Mouse (Mus musculus) hindbrain, embryonic 12.5 days (tissue): ENCODE results near the gene Cntn4. TPM values are rescaled to one million over a fixed set of nuclear protein-coding genes. Genes with fewer than 3 reads are reported as not detected.
A peak's percentile ranks its signal among the peaks of the same experiment; 100 is the strongest.

Experiments used
- ATAC-seq: fragments of 200-750 bp; cut with Nextera tagmentation; 2 replicates; pipeline ENCODE4 v1.8.0; 2017; ENCODE audit warnings: moderate TSS enrichment; ENCODE audit not compliant: low FRiP score
- H3K27ac ChIP-seq: fragments of 300-500 bp; sonication (generic); 2 replicates; pipeline ENCODE4 v1.5.1; 2016; ENCODE audit warnings: mild to moderate bottlenecking
- H3K27me3 ChIP-seq: fragments of 300-500 bp; sonication (generic); 2 replicates; pipeline ENCODE4 v1.6.1; 2016; ENCODE audit warnings: mild to moderate bottlenecking
- H3K36me3 ChIP-seq: fragments of 300-500 bp; sonication (generic); 2 replicates; pipeline ENCODE4 v1.6.1; 2016; ENCODE audit warnings: mild to moderate bottlenecking
- H3K4me1 ChIP-seq: fragments of 300-500 bp; sonication (generic); 2 replicates; pipeline ENCODE4 v1.6.1; 2016
- H3K4me2 ChIP-seq: fragments of 300-500 bp; sonication (generic); replicated peaks from 2 replicates; pipeline ENCODE4 v1.6.1; 2016; ENCODE audit warnings: mild to moderate bottlenecking
- H3K4me3 ChIP-seq: fragments of 300-500 bp; sonication (generic); 2 replicates; pipeline ENCODE4 v1.5.1; 2016; ENCODE audit warnings: mild to moderate bottlenecking
- H3K9ac ChIP-seq: fragments of 300-500 bp; sonication (generic); 2 replicates; pipeline ENCODE4 v1.6.1; 2016; ENCODE audit warnings: mild to moderate bottlenecking, moderate library complexity
- H3K9me3 ChIP-seq: fragments of 300-500 bp; sonication (generic); replicated peaks from 2 replicates; pipeline ENCODE4 v1.6.1; 2016; ENCODE audit warnings: mild to moderate bottlenecking
- WGBS: fragments of 180-500 bp; shearing (Covaris S2); methylation state at CpG from one replicate; pipeline ENCODE4 v1.1.7; 2016; 5-methylcytosine and 5-hydroxymethylcytosine counted together
- polyA plus RNA-seq: library from polyadenylated mRNA; unstranded; fragments of >200 nt; fragmentation: Nextera tagmentation; extraction: Ambion mirVana; gene quantifications from 2 replicates; pipeline ENCODE4 v1.2.1, GENCODE M21; 2016

The Cntn4 gene
- polyA plus RNA-seq, 1 experiment from 2014 or later, result 3.4 TPM

DNA sequence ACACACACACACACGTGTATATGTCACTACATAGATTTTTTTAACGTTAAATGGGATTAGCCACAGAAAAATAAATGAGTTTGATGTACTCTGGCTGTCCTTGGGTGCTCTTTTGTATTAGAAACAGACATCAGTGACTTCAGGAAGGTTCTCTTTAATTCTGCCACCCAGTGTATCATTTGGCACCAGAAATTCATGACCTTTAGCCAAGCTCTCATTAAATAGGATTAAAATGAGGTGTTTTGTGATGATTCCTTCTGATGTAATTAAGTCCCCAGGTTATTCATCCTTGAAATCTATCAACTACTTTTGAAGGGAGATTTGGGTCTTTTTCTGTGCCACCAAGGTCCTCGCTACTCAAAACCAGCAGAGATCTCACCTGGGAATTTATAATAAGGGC, 763.8 kb downstream of the Cntn4 start:
- Histone ChIP-seq H3K36me3 (no peaks in the 10 kb centered on the region), H3K4me1 (no peaks in the 10 kb centered on the region), H3K9ac (no peak overlapping the region), H3K4me3 (no peak overlapping the region), H3K27ac (no peak overlapping the region), H3K4me2 (no peak overlapping the region), H3K9me3 (no peaks in the 10 kb centered on the region), H3K27me3 (no peaks in the 10 kb centered on the region)
- ATAC-seq, result no peak
- WGBS, result 80% methylated on average over 3 of the region's 3 CpGs

DNA sequence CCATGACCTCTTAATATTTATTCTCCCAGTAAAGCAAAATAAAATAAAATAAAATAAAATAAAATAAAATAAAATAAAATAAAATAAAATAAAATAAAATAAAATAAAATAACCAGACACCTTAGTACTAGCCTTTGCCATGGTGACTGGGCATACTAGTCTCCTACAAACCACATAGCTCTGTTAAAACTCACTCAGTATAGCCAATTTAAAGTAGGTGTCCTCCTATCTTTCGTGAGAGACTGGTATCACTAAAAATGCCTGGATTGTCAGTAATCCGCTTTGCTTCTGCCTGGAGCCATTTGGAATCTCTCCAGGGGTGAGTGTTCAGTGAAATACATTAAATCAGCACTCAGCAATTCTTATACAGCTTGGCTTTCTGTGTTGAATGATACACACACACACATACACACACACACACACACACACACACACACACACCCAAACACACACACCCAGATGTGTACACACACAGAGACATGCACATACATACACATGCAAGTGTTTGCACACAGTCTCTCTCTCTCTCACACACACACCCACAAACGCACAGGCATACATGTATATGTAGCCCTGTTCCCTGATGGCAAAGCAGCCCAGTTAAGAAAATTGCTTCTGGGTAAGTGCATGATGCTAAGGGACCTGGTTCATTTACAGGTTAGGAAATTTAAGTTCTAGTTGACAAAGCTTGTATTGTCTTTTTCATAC, 776.8 kb downstream of the Cntn4 start:
- Histone ChIP-seq H3K9ac (no peak overlapping the region), H3K4me1 (no peaks in the 10 kb centered on the region), H3K27me3 (no peaks in the 10 kb centered on the region), H3K4me3 (no peak overlapping the region), H3K27ac (no peak overlapping the region), H3K36me3 (no peaks in the 10 kb centered on the region), H3K4me2 (no peak overlapping the region), H3K9me3 (no peaks in the 10 kb centered on the region)
- WGBS, result 83% methylated on average over 3 of the region's 3 CpGs
- ATAC-seq, result no peak

DNA sequence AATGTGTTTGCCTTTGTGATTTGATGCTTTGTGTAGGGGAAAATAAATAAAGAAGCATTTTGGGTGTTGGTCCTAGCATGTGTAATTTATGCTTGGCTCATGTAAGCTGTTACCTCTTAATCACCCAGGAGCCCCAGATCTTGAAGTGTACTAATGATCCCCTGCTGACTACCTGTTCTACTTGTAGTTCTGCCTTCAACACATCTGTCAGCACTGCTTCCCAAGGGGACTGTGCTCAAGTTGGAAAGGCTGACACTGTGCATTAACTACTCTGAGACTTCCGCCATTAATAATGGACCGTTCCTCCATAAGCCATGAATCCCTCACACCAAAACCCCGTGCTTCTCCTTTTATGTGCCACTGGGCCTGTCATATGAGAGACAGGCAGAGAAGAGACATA, 778.2 kb downstream of the Cntn4 start:
- no peaks in the 10 kb centered on the region for H3K4me1 ChIP-seq
- ATAC-seq, result peak; percentile 58; the same call in 1 of the 2 replicates
- no peaks in the 10 kb centered on the region for H3K36me3 ChIP-seq
- no peak overlapping the region for H3K27ac ChIP-seq
- H3K4me2 ChIP-seq, result no peak overlapping the region
- H3K9me3 ChIP-seq, result no peaks in the 10 kb centered on the region
- no peak overlapping the region for H3K4me3 ChIP-seq
- H3K9ac ChIP-seq, result no peak overlapping the region
- WGBS, result 65% methylated on average over 3 of the region's 3 CpGs
- no peaks in the 10 kb centered on the region for H3K27me3 ChIP-seq

DNA sequence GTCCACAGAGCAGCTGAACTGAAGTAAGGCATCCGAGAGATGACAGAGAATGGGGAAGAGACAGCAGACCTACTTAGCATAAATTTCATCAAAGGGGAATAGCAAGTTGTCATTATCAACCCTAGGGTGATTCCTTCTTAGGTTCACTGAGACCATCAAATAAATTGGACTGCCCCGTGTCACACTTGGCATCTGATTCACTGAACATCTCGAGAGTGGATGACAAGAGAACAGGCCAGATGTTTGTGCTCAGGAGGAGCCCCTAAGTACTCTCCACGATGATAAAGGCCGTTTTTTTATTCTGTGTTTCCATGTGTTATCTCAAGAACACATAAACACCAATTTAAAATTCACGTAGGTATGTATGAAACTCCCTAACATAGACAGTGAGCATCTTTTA, 780.7 kb downstream of the Cntn4 start:
- Histone ChIP-seq H3K27ac (no peak overlapping the region), H3K36me3 (no peaks in the 10 kb centered on the region), H3K4me1 (no peaks in the 10 kb centered on the region), H3K4me3 (no peak overlapping the region), H3K9me3 (no peaks in the 10 kb centered on the region), H3K9ac (no peak overlapping the region), H3K27me3 (no peaks in the 10 kb centered on the region), H3K4me2 (no peak overlapping the region)
- WGBS, result 86% methylated on average over 6 of the region's 6 CpGs
- no peak for ATAC-seq

DNA sequence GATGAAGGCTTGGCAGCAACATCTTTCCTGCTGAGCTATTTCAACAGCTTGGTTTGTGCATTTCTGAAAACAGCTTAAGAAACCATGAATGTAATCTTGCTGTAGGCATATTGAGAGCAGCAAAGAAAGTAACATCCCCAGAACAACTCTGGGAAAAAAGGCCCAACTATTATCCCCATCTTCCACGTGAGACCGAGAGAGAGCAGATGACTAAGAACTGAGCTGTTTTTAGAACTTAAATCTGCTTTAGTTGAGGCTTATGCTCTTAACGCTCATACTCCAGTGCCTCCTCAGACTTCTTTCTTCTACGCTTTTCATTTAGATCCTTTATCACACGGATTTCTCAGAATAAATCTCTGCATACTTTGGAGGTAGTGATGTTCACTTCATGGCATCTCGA, 784.9 kb downstream of the Cntn4 start:
- WGBS, result 92% methylated on average over 6 of the region's 6 CpGs

DNA sequence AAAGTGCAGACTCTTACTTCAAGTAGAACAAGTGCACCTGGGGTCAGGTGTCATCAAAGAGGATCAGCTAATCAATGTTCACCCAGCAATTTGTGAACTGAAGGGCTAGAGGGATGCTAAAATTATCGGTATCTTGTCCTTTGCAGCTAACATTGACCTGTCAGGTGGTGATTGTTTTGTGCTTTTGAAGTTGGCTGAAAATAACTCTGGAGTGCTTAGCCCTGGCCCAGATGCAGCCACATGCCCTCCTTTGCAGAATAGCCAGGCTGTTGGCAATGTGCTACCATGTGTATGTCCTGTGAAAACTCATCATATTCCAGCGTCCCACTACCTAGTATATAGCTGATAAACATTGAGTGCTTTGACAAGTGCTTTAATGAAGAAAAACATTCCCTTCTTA, 786.4 kb downstream of the Cntn4 start:
- WGBS, result 91% methylated on average over 2 of the region's 2 CpGs
- Histone ChIP-seq H3K36me3 (no peaks in the 10 kb centered on the region), H3K4me3 (no peak overlapping the region), H3K4me1 (no peaks in the 10 kb centered on the region), H3K27ac (no peak overlapping the region), H3K4me2 (no peak overlapping the region), H3K9me3 (no peaks in the 10 kb centered on the region), H3K9ac (no peak overlapping the region), H3K27me3 (no peaks in the 10 kb centered on the region)
- no peak for ATAC-seq

More for the DNA sequence above, 784.9 kb downstream of the Cntn4 start:
- no peak for ATAC-seq
- H3K9ac ChIP-seq, result no peak overlapping the region
- H3K9me3 ChIP-seq, result no peaks in the 10 kb centered on the region
- no peak overlapping the region for H3K4me2 ChIP-seq
- H3K4me1 ChIP-seq, result no peaks in the 10 kb centered on the region
- H3K36me3 ChIP-seq, result no peaks in the 10 kb centered on the region
- H3K27me3 ChIP-seq, result no peaks in the 10 kb centered on the region
- no peak overlapping the region for H3K4me3 ChIP-seq
- H3K27ac ChIP-seq, result no peak overlapping the region

DNA sequence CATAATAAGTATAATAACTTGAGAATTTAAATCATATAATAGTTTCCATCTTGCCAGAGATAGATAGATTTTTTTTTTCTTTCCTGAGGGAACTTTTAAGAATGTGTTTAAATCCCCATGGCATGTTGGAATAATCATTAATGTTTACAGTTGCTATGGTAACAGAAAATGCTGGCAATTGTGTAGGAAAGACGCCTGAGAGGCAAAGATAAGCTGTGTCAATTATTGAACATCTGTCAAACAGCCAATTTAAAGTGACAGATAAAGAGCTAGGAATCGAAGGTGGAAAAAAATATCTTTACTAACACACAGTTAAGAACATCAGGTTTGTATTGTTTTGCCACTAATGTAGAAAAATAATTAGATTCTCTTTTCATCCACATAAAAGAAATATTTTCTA, 788.3 kb downstream of the Cntn4 start:
- no peak overlapping the region for H3K27ac ChIP-seq
- no peaks in the 10 kb centered on the region for H3K36me3 ChIP-seq
- 0 out of 2 replicates have a peak, but pooled peaks have one; percentile 19 for ATAC-seq
- H3K4me3 ChIP-seq, result no peak overlapping the region
- H3K9ac ChIP-seq, result no peak overlapping the region
- H3K27me3 ChIP-seq, result no peaks in the 10 kb centered on the region
- no peak overlapping the region for H3K4me2 ChIP-seq
- 26% methylated on average over 2 of the region's 2 CpGs for WGBS
- H3K4me1 ChIP-seq, result no peaks in the 10 kb centered on the region
- H3K9me3 ChIP-seq, result no peaks in the 10 kb centered on the region

DNA sequence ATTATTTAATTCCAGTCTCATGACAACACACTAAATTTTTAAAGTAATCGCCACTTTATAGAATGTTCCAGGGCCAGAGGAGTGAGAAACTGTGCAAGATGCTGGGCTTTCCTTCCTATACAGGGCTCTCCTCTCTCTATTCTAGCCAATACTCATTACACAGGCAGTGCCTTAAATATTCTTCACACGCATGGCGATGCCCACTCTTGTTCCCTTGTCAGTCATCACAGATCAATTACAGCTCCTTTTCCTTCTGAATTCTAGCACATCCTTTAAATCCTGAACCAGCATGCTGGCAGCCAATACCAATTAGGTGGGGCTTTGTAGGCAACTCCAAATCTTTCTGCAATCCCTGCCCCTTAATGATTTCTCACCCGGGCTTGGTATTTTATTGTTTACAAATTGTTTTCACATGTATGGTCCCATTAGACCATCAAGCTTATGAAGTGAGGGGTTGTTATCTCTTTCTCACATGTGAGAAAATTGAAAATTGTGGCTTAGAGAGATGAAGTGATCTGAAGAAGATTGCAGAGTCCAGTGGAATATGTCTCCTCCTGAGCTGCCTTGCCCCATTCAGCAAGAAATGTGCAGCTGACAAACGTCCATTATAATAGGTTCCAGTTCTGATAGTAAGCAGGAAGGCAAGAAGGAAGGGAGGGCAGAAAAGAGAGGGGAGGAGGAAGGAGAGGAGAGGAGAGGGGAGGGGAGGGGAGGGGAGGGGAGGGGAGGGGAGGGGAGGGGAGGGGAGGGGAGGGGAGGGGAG, 789.0 kb downstream of the Cntn4 start:
- Histone ChIP-seq H3K9me3 (no peaks in the 10 kb centered on the region), H3K27ac (0 out of 2 replicates have a peak overlapping the region, but pooled peaks have one; percentile 6), H3K4me2 (no peak overlapping the region), H3K9ac (no peak overlapping the region), H3K36me3 (no peaks in the 10 kb centered on the region), H3K4me3 (no peak overlapping the region), H3K4me1 (no peaks in the 10 kb centered on the region), H3K27me3 (no peaks in the 10 kb centered on the region)
- peak; percentile 69; the same call in 1 of the 2 replicates for ATAC-seq
- WGBS, result 59% methylated on average over 5 of the region's 5 CpGs

DNA sequence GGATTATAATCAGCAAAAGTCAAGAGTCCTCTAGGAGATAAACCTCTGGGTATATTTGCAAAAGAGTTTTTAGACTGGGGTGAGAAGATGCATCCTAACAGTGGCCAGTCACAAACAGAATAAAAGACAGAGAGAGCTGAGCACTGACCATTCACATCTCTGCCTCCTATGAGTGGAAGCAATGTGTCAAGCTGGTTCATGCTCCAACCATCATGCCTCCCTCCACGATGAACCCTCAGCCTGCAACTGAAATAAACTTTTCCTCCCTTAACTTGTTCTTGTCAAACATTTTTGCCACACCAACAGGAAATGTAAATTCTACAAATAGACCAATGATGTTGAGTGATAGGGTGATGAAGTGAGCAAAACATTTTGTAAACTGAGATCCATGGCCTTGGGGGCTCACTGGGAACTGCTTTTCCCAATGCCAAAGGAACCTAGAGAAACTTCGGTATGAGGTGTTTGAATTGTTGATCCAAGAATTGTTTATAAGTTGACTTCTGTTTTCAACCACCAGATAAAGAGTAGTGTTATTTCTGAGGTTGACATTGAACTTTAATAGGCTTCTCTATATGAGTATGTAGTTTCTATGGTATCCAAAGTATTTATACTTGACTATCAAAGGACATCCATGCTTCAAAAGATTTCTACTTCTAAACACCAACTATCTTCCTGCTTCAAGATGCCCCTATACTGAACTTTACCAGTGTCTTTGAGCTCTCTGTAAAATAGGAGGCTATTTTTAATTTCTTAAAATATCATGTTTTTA, 794.6 kb downstream of the Cntn4 start:
- Histone ChIP-seq H3K27ac (no peak overlapping the region), H3K4me1 (no peaks in the 10 kb centered on the region), H3K9ac (no peak overlapping the region), H3K4me2 (no peak overlapping the region), H3K27me3 (no peaks in the 10 kb centered on the region), H3K36me3 (no peaks in the 10 kb centered on the region), H3K4me3 (no peak overlapping the region), H3K9me3 (no peaks in the 10 kb centered on the region)
- ATAC-seq, result no peak
- WGBS, result 85% methylated on average over 2 of the region's 2 CpGs

DNA sequence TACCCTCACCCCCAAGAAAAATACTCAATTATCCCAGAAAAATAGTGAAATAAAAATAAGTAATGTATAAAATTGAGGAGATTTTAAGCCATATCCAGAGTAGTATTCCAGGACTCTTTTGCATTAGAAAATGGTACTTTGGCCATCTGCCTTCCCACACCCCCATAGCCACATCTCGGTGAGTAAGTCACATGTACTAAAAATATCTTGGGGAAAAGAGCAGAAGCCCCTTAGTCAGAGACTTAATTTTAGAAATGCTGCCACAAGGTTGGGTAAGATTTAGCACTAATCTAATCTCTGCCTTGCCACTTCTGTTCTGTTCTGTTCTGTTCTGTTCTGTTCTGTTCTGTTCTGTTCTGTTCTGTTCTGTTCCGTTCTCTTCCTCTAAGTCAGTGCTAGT, 796.4 kb downstream of the Cntn4 start:
- Histone ChIP-seq H3K4me2 (no peak overlapping the region), H3K9me3 (no peaks in the 10 kb centered on the region), H3K27me3 (no peaks in the 10 kb centered on the region), H3K27ac (no peak overlapping the region), H3K9ac (no peak overlapping the region), H3K4me1 (no peaks in the 10 kb centered on the region), H3K36me3 (no peaks in the 10 kb centered on the region), H3K4me3 (no peak overlapping the region)
- no peak for ATAC-seq
- 95% methylated on average over 2 of the region's 2 CpGs for WGBS

DNA sequence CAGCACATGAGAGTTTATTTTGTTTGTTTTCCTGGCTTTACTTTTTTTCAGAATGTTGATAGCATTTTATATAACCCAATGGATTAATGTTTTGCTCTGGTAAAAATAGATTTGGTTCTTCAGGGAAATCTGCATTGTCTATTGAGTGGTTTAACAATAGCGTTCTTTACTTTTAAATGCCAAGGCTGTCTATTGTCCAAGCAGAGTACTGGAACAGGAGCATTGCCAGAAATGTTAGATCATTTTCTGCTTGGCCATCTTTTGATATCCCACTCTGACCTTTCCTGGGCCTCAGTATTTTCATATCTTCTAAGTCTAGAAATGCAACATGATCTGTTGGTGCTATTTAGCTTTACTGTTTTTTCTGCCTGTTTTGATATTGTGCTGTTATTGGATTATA, 804.1 kb downstream of the Cntn4 start:
- H3K9ac ChIP-seq, result no peak overlapping the region
- H3K9me3 ChIP-seq, result no peaks in the 10 kb centered on the region
- no peak for ATAC-seq
- H3K27me3 ChIP-seq, result no peaks in the 10 kb centered on the region
- no peak overlapping the region for H3K4me3 ChIP-seq
- 81% methylated on average over 1 of the region's 1 CpGs for WGBS
- no peak overlapping the region for H3K27ac ChIP-seq
- no peak overlapping the region for H3K4me2 ChIP-seq
- H3K4me1 ChIP-seq, result no peaks in the 10 kb centered on the region
- no peaks in the 10 kb centered on the region for H3K36me3 ChIP-seq

DNA sequence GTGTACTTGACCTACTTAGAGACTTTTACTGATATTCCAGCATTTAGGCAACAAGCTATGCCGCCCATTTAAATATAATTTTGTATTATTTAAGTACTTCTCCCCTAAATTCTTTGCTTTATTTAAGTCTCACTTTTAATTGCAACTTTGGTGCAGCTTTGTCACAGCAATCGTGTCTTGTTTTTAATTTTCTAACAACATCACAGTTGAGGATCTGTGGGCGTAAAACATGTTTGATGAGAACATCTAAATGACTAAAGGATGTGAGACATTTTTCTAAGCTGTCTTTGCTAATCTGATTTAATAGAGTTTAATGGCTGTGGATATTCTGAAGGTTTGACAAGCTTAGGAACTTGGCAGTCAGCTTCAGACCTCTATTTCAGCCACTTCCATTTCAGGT, 818.8 kb downstream of the Cntn4 start:
- no peaks in the 10 kb centered on the region for H3K4me1 ChIP-seq
- H3K27me3 ChIP-seq, result no peaks in the 10 kb centered on the region
- H3K9me3 ChIP-seq, result no peaks in the 10 kb centered on the region
- ATAC-seq, result no peak
- no peaks in the 10 kb centered on the region for H3K36me3 ChIP-seq
- no peak overlapping the region for H3K4me2 ChIP-seq
- no peak overlapping the region for H3K9ac ChIP-seq
- H3K4me3 ChIP-seq, result no peak overlapping the region
- no peak overlapping the region for H3K27ac ChIP-seq
- 91% methylated on average over 3 of the region's 3 CpGs for WGBS
